15 mouse cellular contexts compared by ENCODE assay signal in genomic region chr3:37303392-37304139, GRCm38 (mm10). TPM values are rescaled to one million over a fixed set of nuclear protein-coding genes. Genes with fewer than 3 reads are reported as not detected.
DNase-seq lines count a peak whose midpoint lies in the region; ATAC-seq lines count a peak whose summit lies in the region.
"Had no signal": no experiment of that assay in that cellular context is flagged by ENCODE, and none has a peak within 500 bp of the region (broad histone marks: within the 10 kb centered on the region; RNA-seq: fewer than 3 reads in every experiment).

No protein-coding gene starts in this region.

- 66% methylated on average over 8 of the region's 8 CpGs for WGBS in intestine, embryonic 16.5 days
- 75% methylated on average over 8 of the region's 8 CpGs for WGBS in midbrain, embryonic 10.5 days

- H3K9me3 ChIP-seq in intestine, embryonic 16.5 days (ENCODE audit: control insufficient read depth, low read length) = no peaks in the 10 kb centered on the region
- 0 out of 2 replicates have a peak, but pooled peaks cover 2% of the 10 kb centered on the region for H3K9me3 ChIP-seq in midbrain, embryonic 10.5 days (replicated peaks)
- H3K9me3 ChIP-seq: embryonic facial prominence, embryonic 12.5 days; forebrain, embryonic 13.5 days had no signal

- H3K4me3 ChIP-seq in intestine, embryonic 16.5 days (ENCODE audit: low read length) = no peak overlapping the region
- no peak overlapping the region for H3K4me3 ChIP-seq in midbrain, embryonic 10.5 days
- H3K4me3 ChIP-seq: embryonic facial prominence, embryonic 12.5 days; forebrain, embryonic 13.5 days; hindbrain, embryonic 13.5 days had no signal

- H3K36me3 ChIP-seq in intestine, embryonic 16.5 days (ENCODE audit: control insufficient read depth, insufficient read depth, low read length) = no peaks in the 10 kb centered on the region
- no peaks in the 10 kb centered on the region for H3K36me3 ChIP-seq in midbrain, embryonic 10.5 days
- H3K36me3 ChIP-seq: embryonic facial prominence, embryonic 12.5 days; hindbrain, embryonic 13.5 days had no signal

- DNase-seq in heart, adult 11 months = peak; percentile 63
- no peak for DNase-seq in heart, adult 8-10 months (ENCODE audit: low spot score)
- peak; percentile 52 for DNase-seq in NIH3T3 (ENCODE audit: low read depth)
- DNase-seq in ovary, postnatal 36 days (ENCODE audit: low spot score) = no peak
- DNase-seq in midbrain, embryonic 10.5 days (ENCODE audit: low spot score) = no peak
- DNase-seq: right cerebral cortex, postnatal 4 days had no signal

- H3K9ac ChIP-seq in intestine, embryonic 16.5 days (ENCODE audit: low read depth, low read length) = no peak overlapping the region
- H3K9ac ChIP-seq: embryonic facial prominence, embryonic 12.5 days; forebrain, embryonic 13.5 days; hindbrain, embryonic 13.5 days had no signal

- H3K4me2 ChIP-seq in intestine, embryonic 16.5 days (ENCODE audit: low read depth, low read length) = no peak overlapping the region
- H3K4me2 ChIP-seq: embryonic facial prominence, embryonic 12.5 days; forebrain, embryonic 13.5 days; hindbrain, embryonic 13.5 days; midbrain, embryonic 11.5 days had no signal

- H3K27me3 ChIP-seq in intestine, embryonic 16.5 days (replicated peaks; ENCODE audit: control insufficient read depth, insufficient read depth, low read length) = no peaks in the 10 kb centered on the region
- H3K27me3 ChIP-seq in midbrain, embryonic 10.5 days (ENCODE audit: low read depth, poor library complexity, severe bottlenecking) = no peaks in the 10 kb centered on the region
- H3K27me3 ChIP-seq: embryonic facial prominence, embryonic 12.5 days; forebrain, embryonic 13.5 days; hindbrain, embryonic 13.5 days had no signal

- H3K27ac ChIP-seq in intestine, embryonic 16.5 days (ENCODE audit: low read length) = no peak overlapping the region
- H3K27ac ChIP-seq in midbrain, embryonic 10.5 days (replicated peaks) = no peak overlapping the region
- H3K27ac ChIP-seq: embryonic facial prominence, embryonic 12.5 days; forebrain, embryonic 13.5 days; hindbrain, embryonic 13.5 days had no signal

- ATAC-seq in erythroid progenitor cell, adult 5-6 weeks (replicated peaks; ENCODE audit: low FRiP score, poor library complexity, severe bottlenecking) = peak; percentile 69
- peak; percentile 91 for ATAC-seq in megakaryocyte progenitor cell, adult 5-6 weeks (replicated peaks; ENCODE audit: poor library complexity)
- ATAC-seq in intestine, embryonic 16.5 days = no peak
- ATAC-seq: forebrain, embryonic 13.5 days; intestine, postnatal 0 days had no signal

- H3K4me1 ChIP-seq in intestine, embryonic 16.5 days (ENCODE audit: control insufficient read depth, insufficient read depth, low read length) = no peaks in the 10 kb centered on the region
- H3K4me1 ChIP-seq in midbrain, embryonic 10.5 days = no peaks in the 10 kb centered on the region
- H3K4me1 ChIP-seq: embryonic facial prominence, embryonic 12.5 days; forebrain, embryonic 13.5 days; hindbrain, embryonic 13.5 days had no signal

RNA-seq across cellular contexts. Expression of gene Bbs12, which starts 8.8 kb away (rescaled TPM):
- 1 to 10 TPM in 3 of 4 experiments, under 1 TPM in 1; 0.52 to 1.2 (median 1.1) TPM for total RNA-seq in heart, adult 8-10 months (2022)
- 0.72 TPM in 1 of 2 replicates, not detected in the other for total RNA-seq in erythroid progenitor cell, adult 5-6 weeks (2015; ENCODE audit: low replicate concordance)
- total RNA-seq in erythroid progenitor cell, adult 5-6 weeks (2017; ENCODE audit: low replicate concordance) = 0.83 and 2.6 TPM in 2 replicates
- total RNA-seq in megakaryocyte progenitor cell, adult 5-6 weeks (2015) = 3.4 and 6.0 TPM in 2 replicates
- total RNA-seq in megakaryocyte progenitor cell, adult 5-6 weeks (2017) = 6.6 TPM in 2 replicates
- 3.9 and 4.3 TPM in 2 replicates for polyA plus RNA-seq in intestine, embryonic 16.5 days (2015; fragmentation: Nextera tagmentation; extraction: Ambion mirVana)
- 8.8 and 9.1 TPM in 2 replicates for polyA plus RNA-seq in midbrain, embryonic 10.5 days (2016; fragmentation: Nextera tagmentation; extraction: Ambion mirVana)

RNA-seq across cellular contexts. Expression of gene Cetn4, which starts 8.9 kb away (rescaled TPM):
- 1 to 10 TPM in 1 of 4 experiments, under 1 TPM in 3; 0.52 to 1.1 (median 0.61) TPM for total RNA-seq in heart, adult 8-10 months (2022)
- 1.8 and 12.6 TPM in 2 replicates for total RNA-seq in erythroid progenitor cell, adult 5-6 weeks (2015; ENCODE audit: low replicate concordance)
- 2.1 and 16.5 TPM in 2 replicates for total RNA-seq in erythroid progenitor cell, adult 5-6 weeks (2017; ENCODE audit: low replicate concordance)
- total RNA-seq in megakaryocyte progenitor cell, adult 5-6 weeks (2015) = 3.8 and 5.2 TPM in 2 replicates
- 0.62 and 4.2 TPM in 2 replicates for total RNA-seq in megakaryocyte progenitor cell, adult 5-6 weeks (2017)
- 1.1 and 1.9 TPM in 2 replicates for polyA plus RNA-seq in intestine, embryonic 16.5 days (2015; fragmentation: Nextera tagmentation; extraction: Ambion mirVana)
- polyA plus RNA-seq in midbrain, embryonic 10.5 days (2016; fragmentation: Nextera tagmentation; extraction: Ambion mirVana) = 1.7 and 2.7 TPM in 2 replicates
- polyA plus RNA-seq: liver, adult 2 months had no signal

RNA-seq across cellular contexts. Expression of gene Fgf2, which starts 44.6 kb away (rescaled TPM):
- 10 to 100 TPM in 2 of 4 experiments, 1 to 10 TPM in 2; 9.2 to 15.7 (median 12.1) TPM for total RNA-seq in heart, adult 8-10 months (2022)
- total RNA-seq in erythroid progenitor cell, adult 5-6 weeks (2015; ENCODE audit: low replicate concordance) = not detected in 2 replicates
- total RNA-seq in erythroid progenitor cell, adult 5-6 weeks (2017; ENCODE audit: low replicate concordance) = 0.23 TPM in 1 of 2 replicates, not detected in the other
- not detected in 2 replicates for total RNA-seq in megakaryocyte progenitor cell, adult 5-6 weeks (2015)
- total RNA-seq in megakaryocyte progenitor cell, adult 5-6 weeks (2017) = 0.10 and 0.21 TPM in 2 replicates
- 2.1 and 2.5 TPM in 2 replicates for polyA plus RNA-seq in intestine, embryonic 16.5 days (2015; fragmentation: Nextera tagmentation; extraction: Ambion mirVana)
- 0.35 and 0.57 TPM in 2 replicates for polyA plus RNA-seq in midbrain, embryonic 10.5 days (2016; fragmentation: Nextera tagmentation; extraction: Ambion mirVana)

Comparison
In these comparisons a context has a peak if more than half of its experiments do, and no peak if none do; other contexts are left out.
1. DNase-seq: peak in heart, adult 11 months (single experiment) and NIH3T3 (single experiment); none in heart, adult 8-10 months (single experiment), ovary, postnatal 36 days (single experiment) and midbrain, embryonic 10.5 days (single experiment).
2. RNA of gene Fgf2, which starts 44.6 kb away (total RNA-seq): 9.2 to 15.7 TPM in heart, adult 8-10 months; 0.23 TPM in erythroid progenitor cell, adult 5-6 weeks and 0.10 to 0.21 TPM in megakaryocyte progenitor cell, adult 5-6 weeks; every median in the first group is over 4 times any median in the second.